Mouse (Mus musculus): ENCODE results near the gene Tmc8. TPM values are rescaled to one million over a fixed set of nuclear protein-coding genes. Genes with fewer than 3 reads are reported as not detected.

Tmc8 gene
- polyA plus RNA-seq, 1 experiment, result 0.29 TPM

GRCm38 (mm10) chr11:117838572-117838971, 56.7 kb downstream of the Tmc8 start:
- Histone ChIP-seq H3K27me3 (ENCODE audit: control insufficient read depth, insufficient read depth, low read length) (no peaks in the 10 kb centered on the region), H3K27ac (ENCODE audit: insufficient read depth, low read length) (no peak overlapping the region), H3K4me1 (ENCODE audit: control insufficient read depth, insufficient read depth, low read length) (no peaks in the 10 kb centered on the region), H3K4me3 (replicated peaks; ENCODE audit: insufficient read depth, low read depth, low read length) (no peak overlapping the region)
- TF ChIP-seq POLR2A (IDR thresholded peaks at IDR 0.05; ENCODE audit: borderline replicate concordance, insufficient read depth, low read length), result no peak
- TF ChIP-seq CTCF (IDR thresholded peaks at IDR 0.05; ENCODE audit: borderline replicate concordance, insufficient read depth, low read depth, low read length), result no peak
- WGBS, result 67% methylated on average over 2 of the region's 2 CpGs
- DNase-seq, result no peak

- Histone ChIP-seq H3K4me3 (replicated peaks; ENCODE audit: insufficient read depth, low read depth, low read length) (no peak overlapping the region), H3K4me1 (ENCODE audit: control insufficient read depth, insufficient read depth, low read length) (no peaks in the 10 kb centered on the region), H3K27ac (ENCODE audit: insufficient read depth, low read length) (no peak overlapping the region), H3K27me3 (ENCODE audit: control insufficient read depth, insufficient read depth, low read length) (no peaks in the 10 kb centered on the region)
- WGBS, result 89% methylated on average over 1 of the region's 1 CpGs
- TF ChIP-seq CTCF (IDR thresholded peaks at IDR 0.05; ENCODE audit: borderline replicate concordance, insufficient read depth, low read depth, low read length) (no peak), POLR2A (IDR thresholded peaks at IDR 0.05; ENCODE audit: borderline replicate concordance, insufficient read depth, low read length) (no peak)
- no peak for DNase-seq
These were observed 57.1 kb downstream of the Tmc8 start for GRCm38 (mm10) chr11:117839021-117839420.

- Histone ChIP-seq H3K4me1 (ENCODE audit: control insufficient read depth, insufficient read depth, low read length) (no peaks in the 10 kb centered on the region), H3K4me3 (replicated peaks; ENCODE audit: insufficient read depth, low read depth, low read length) (no peak overlapping the region), H3K27ac (ENCODE audit: insufficient read depth, low read length) (no peak overlapping the region), H3K27me3 (ENCODE audit: control insufficient read depth, insufficient read depth, low read length) (no peaks in the 10 kb centered on the region)
- WGBS, result 61% methylated on average over 1 of the region's 1 CpGs
- DNase-seq, result no peak
- TF ChIP-seq CTCF (IDR thresholded peaks at IDR 0.05; ENCODE audit: borderline replicate concordance, insufficient read depth, low read depth, low read length), result no peak
- no peak for TF ChIP-seq POLR2A (IDR thresholded peaks at IDR 0.05; ENCODE audit: borderline replicate concordance, insufficient read depth, low read length)
These were observed 59.0 kb downstream of the Tmc8 start for GRCm38 (mm10) chr11:117840910-117841309.

Other genes with a start within 250 kb of the Tmc8 start
- 43.8 and 52.1 TPM in 2 replicates for gene Tnrc6c, start 127.8 kb upstream of the Tmc8 start, polyA plus RNA-seq (2012; rRNA removed)
- gene Tmc6, start 122 bp downstream of the Tmc8 start, polyA plus RNA-seq (2012; rRNA removed), result 10.9 and 13.7 TPM in 2 replicates
- gene 6030468B19Rik, start 15.6 kb downstream of the Tmc8 start, polyA plus RNA-seq (2012; rRNA removed), result 0.16 TPM in 1 of 2 replicates, not detected in the other
- 0.78 and 0.93 TPM in 2 replicates for gene Gm20708, start 27.6 kb downstream of the Tmc8 start, polyA plus RNA-seq (2012; rRNA removed)
- gene Syngr2, start 27.6 kb downstream of the Tmc8 start, polyA plus RNA-seq (2012; rRNA removed), result 14.0 and 14.7 TPM in 2 replicates
- gene Afmid, start 43.8 kb downstream of the Tmc8 start, polyA plus RNA-seq (2012; rRNA removed), result 3.4 and 3.8 TPM in 2 replicates
- gene Tk1, start 44.0 kb downstream of the Tmc8 start, polyA plus RNA-seq (2012; rRNA removed), result 0.78 and 1.2 TPM in 2 replicates
- 0.86 and 1.2 TPM in 2 replicates for gene Birc5, start 67.2 kb downstream of the Tmc8 start, polyA plus RNA-seq (2012; rRNA removed)
- gene Tmem235, start 78.7 kb downstream of the Tmc8 start, polyA plus RNA-seq (2012; rRNA removed), result 0.10 and 0.16 TPM in 2 replicates
- 11.5 and 12.4 TPM in 2 replicates for gene Tha1, start 91.4 kb downstream of the Tmc8 start, polyA plus RNA-seq (2012; rRNA removed)
- 1.6 and 2.1 TPM in 2 replicates for gene Socs3, start 188.0 kb downstream of the Tmc8 start, polyA plus RNA-seq (2012; rRNA removed)
- gene Pgs1, start 204.2 kb downstream of the Tmc8 start, polyA plus RNA-seq (2012; rRNA removed), result 70.5 and 76.5 TPM in 2 replicates

All from cerebellum, adult 2 months (tissue).